Mouse (Mus musculus) brain, adult 2 months (tissue): ENCODE measurements around the gene B230307C23Rik.
"Not testable (repeated sequence)": the region's sequence is repeated elsewhere in the genome, so short reads cannot be mapped to it uniquely, and the experiment has no call there.

Source experiments
- DNase-seq: peaks from one replicate; pipeline ENCODE4 v3.0.0; 2011; ENCODE audit warnings: low read depth, low spot score

The B230307C23Rik gene

GRCm38 (mm10) chr16:97997383-97997731, 242 bp downstream of the B230307C23Rik start:
- DNase-seq = not testable (repeated sequence)

GRCm38 (mm10) chr16:98022081-98022480, 25.0 kb downstream of the B230307C23Rik start:
- no peak for DNase-seq

- peak; percentile 27 for DNase-seq
Measured at GRCm38 (mm10) chr16:98022657-98023345, 25.7 kb downstream of the B230307C23Rik start.

- DNase-seq = not testable (repeated sequence)
Measured at GRCm38 (mm10) chr16:98026186-98026585, 29.1 kb downstream of the B230307C23Rik start.

GRCm38 (mm10) chr16:98034971-98035370, 37.9 kb downstream of the B230307C23Rik start:
- not testable (repeated sequence) for DNase-seq

GRCm38 (mm10) chr16:98041676-98042075, 44.6 kb downstream of the B230307C23Rik start:
- peak; percentile 53 for DNase-seq

- DNase-seq = peak; percentile 1
Measured at GRCm38 (mm10) chr16:98079382-98079781, 82.3 kb downstream of the B230307C23Rik start.

GRCm38 (mm10) chr16:98081140-98081539, 84.0 kb downstream of the B230307C23Rik start:
- DNase-seq = peak; percentile 8
